Mouse (Mus musculus): ENCODE measurements around the gene Rusc2. TPM values are rescaled to one million over a fixed set of nuclear protein-coding genes. Genes with fewer than 3 reads are reported as not detected.
A peak's percentile ranks its signal among the peaks of the same experiment; 100 is the strongest.

Rusc2 gene
- polyA plus RNA-seq, 1 experiment from 2014 or later: 4.5 TPM

DNA sequence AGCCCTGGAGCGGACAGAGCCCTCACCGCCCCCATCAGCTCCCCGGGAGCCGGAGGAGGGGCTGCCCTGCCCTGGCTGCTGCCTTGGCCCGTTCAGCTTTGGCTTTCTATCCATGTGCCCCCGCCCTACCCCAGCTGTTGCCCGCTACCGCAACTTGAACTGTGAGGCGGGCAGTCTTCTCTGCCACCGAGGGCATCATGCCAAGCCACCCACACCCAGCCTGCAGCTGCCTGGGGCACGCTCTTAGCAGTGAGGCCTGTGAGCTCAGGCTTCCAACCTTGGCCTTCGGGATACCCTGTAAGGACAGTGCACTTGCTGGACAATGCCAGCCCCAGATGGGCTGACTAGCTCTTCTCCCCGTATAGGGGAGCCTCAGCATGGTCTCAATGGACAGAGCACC lies 65.5 kb downstream of the Rusc2 start:
- WGBS: 91% methylated on average over 13 of the region's 13 CpGs
- peaks cover under 1% of the 10 kb centered on the region; the same call in 1 of the 2 replicates for H3K27me3 ChIP-seq (ENCODE audit: control insufficient read depth, insufficient read depth, low read length)
- no peak overlapping the region for H3K9ac ChIP-seq (ENCODE audit: low read length)
- no peak overlapping the region for H3K4me3 ChIP-seq (ENCODE audit: low read depth, low read length)
- ATAC-seq (ENCODE audit: insufficient number of reproducible peaks, low FRiP score, low TSS enrichment, low read depth) (no peak), DNase-seq (ENCODE audit: low spot score) (no peak)
- no peak overlapping the region for H3K27ac ChIP-seq (replicated peaks; ENCODE audit: low read depth, low read length)
- H3K4me2 ChIP-seq (ENCODE audit: low read depth, severe bottlenecking): no peak overlapping the region
- peaks cover 9% of the 10 kb centered on the region for H3K4me1 ChIP-seq (ENCODE audit: control insufficient read depth, insufficient read depth, low read length)
- H3K9me3 ChIP-seq (ENCODE audit: control insufficient read depth, low read length): no peaks in the 10 kb centered on the region
- peaks cover 8% of the 10 kb centered on the region for H3K36me3 ChIP-seq (ENCODE audit: control insufficient read depth, insufficient read depth, low read length)

DNA sequence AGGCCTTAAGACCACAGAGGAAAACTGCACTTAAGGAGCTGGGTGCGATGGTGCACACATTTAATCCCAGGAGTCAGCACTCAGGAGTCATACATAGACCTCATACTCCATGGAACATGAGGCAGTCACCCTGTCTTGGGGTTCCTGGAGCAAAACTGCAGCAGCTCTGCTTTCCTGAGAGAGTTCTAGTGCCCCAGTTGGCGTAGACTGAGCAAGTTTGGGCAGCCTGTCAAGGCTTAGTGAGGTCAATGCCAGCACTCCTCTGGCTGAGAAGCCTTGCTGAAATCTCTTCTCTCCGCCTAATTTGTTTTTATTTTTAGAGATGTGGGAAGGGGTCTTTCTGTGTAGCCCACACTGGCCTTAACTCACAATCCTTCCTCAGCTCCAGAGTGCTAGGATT lies 66.8 kb downstream of the Rusc2 start:
- no peaks in the 10 kb centered on the region for H3K9me3 ChIP-seq (ENCODE audit: control insufficient read depth, low read length)
- DNase-seq (ENCODE audit: low spot score) (no peak), ATAC-seq (ENCODE audit: insufficient number of reproducible peaks, low FRiP score, low TSS enrichment, low read depth) (no peak)
- no peak overlapping the region for H3K4me3 ChIP-seq (ENCODE audit: low read depth, low read length)
- H3K27me3 ChIP-seq (ENCODE audit: control insufficient read depth, insufficient read depth, low read length): peaks cover 13% of the 10 kb centered on the region
- H3K36me3 ChIP-seq (ENCODE audit: control insufficient read depth, insufficient read depth, low read length): peaks cover 8% of the 10 kb centered on the region
- 83% methylated on average over 3 of the region's 3 CpGs for WGBS
- H3K4me1 ChIP-seq (ENCODE audit: control insufficient read depth, insufficient read depth, low read length): peaks cover 9% of the 10 kb centered on the region
- no peak overlapping the region for H3K4me2 ChIP-seq (ENCODE audit: low read depth, severe bottlenecking)
- no peak overlapping the region for H3K9ac ChIP-seq (ENCODE audit: low read length)
- no peak overlapping the region for H3K27ac ChIP-seq (replicated peaks; ENCODE audit: low read depth, low read length)

DNA sequence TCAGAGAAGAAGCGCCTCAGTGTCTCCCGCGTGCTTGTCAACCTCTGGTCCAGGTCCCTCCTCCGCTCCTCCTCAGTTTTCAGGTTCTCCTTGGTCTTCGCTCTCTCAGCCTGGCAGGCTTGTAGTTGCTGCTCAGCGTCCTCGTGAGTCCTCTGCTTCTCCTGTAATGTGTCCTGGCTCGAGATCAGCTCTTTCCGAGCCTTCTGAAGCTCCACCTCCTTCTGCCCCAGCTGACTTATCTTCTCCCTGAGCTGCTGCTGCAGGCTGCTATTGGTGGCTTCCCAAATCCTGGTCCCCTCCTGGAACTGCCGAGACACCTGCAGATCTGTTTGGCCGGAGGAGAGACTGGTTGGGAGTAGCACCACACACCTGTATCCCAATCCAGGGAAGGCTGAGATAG lies 70.5 kb downstream of the Rusc2 start:
- H3K36me3 ChIP-seq (ENCODE audit: control insufficient read depth, insufficient read depth, low read length): no peaks in the 10 kb centered on the region
- no peaks in the 10 kb centered on the region for H3K9me3 ChIP-seq (ENCODE audit: control insufficient read depth, low read length)
- no peak overlapping the region for H3K27ac ChIP-seq (replicated peaks; ENCODE audit: low read depth, low read length)
- H3K4me1 ChIP-seq (ENCODE audit: control insufficient read depth, insufficient read depth, low read length): no peaks in the 10 kb centered on the region
- H3K9ac ChIP-seq (ENCODE audit: low read length): no peak overlapping the region
- no peak overlapping the region for H3K4me2 ChIP-seq (ENCODE audit: low read depth, severe bottlenecking)
- ATAC-seq (ENCODE audit: insufficient number of reproducible peaks, low FRiP score, low TSS enrichment, low read depth) (no peak), DNase-seq (ENCODE audit: low spot score) (no peak)
- no peak overlapping the region for H3K4me3 ChIP-seq (ENCODE audit: low read depth, low read length)
- H3K27me3 ChIP-seq (ENCODE audit: control insufficient read depth, insufficient read depth, low read length): peaks cover 28% of the 10 kb centered on the region
- 56% methylated on average over 11 of the region's 11 CpGs for WGBS

DNA sequence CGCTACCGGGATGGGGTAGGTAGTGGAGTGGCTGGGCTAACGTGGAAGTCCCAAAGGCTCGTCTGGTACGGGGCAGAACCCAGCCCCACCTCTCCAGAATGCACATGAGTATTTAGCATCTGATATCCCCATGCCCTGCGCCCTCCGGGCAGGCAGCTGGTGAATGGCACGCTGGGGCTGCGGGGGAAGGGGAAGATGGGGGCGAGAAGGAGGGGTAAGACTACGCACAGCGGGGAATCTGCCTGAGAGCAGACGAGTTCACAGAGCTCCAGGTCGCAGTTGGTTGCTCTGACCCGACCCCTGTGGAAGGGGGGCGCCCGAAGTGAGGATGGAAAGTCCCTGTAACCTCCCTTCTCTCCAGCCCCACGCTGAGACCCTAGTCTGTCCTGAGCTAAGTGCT lies 71.6 kb downstream of the Rusc2 start:
- peak overlapping the region; percentile 45; the same call in 1 of the 2 replicates for H3K9ac ChIP-seq (ENCODE audit: low read length)
- H3K4me3 ChIP-seq (ENCODE audit: low read depth, low read length): peak overlapping the region; percentile 14
- no peaks in the 10 kb centered on the region for H3K36me3 ChIP-seq (ENCODE audit: control insufficient read depth, insufficient read depth, low read length)
- WGBS: under 1% methylated on average over 18 of the region's 18 CpGs
- DNase-seq (ENCODE audit: low spot score) (peak; percentile 39), ATAC-seq (ENCODE audit: insufficient number of reproducible peaks, low FRiP score, low TSS enrichment, low read depth) (no peak)
- H3K4me2 ChIP-seq (ENCODE audit: low read depth, severe bottlenecking): peak overlapping the region; percentile 44
- peaks cover 30% of the 10 kb centered on the region for H3K27me3 ChIP-seq (ENCODE audit: control insufficient read depth, insufficient read depth, low read length)
- H3K27ac ChIP-seq (replicated peaks; ENCODE audit: low read depth, low read length): no peak overlapping the region
- no peaks in the 10 kb centered on the region for H3K4me1 ChIP-seq (ENCODE audit: control insufficient read depth, insufficient read depth, low read length)
- H3K9me3 ChIP-seq (ENCODE audit: control insufficient read depth, low read length): no peaks in the 10 kb centered on the region

DNA sequence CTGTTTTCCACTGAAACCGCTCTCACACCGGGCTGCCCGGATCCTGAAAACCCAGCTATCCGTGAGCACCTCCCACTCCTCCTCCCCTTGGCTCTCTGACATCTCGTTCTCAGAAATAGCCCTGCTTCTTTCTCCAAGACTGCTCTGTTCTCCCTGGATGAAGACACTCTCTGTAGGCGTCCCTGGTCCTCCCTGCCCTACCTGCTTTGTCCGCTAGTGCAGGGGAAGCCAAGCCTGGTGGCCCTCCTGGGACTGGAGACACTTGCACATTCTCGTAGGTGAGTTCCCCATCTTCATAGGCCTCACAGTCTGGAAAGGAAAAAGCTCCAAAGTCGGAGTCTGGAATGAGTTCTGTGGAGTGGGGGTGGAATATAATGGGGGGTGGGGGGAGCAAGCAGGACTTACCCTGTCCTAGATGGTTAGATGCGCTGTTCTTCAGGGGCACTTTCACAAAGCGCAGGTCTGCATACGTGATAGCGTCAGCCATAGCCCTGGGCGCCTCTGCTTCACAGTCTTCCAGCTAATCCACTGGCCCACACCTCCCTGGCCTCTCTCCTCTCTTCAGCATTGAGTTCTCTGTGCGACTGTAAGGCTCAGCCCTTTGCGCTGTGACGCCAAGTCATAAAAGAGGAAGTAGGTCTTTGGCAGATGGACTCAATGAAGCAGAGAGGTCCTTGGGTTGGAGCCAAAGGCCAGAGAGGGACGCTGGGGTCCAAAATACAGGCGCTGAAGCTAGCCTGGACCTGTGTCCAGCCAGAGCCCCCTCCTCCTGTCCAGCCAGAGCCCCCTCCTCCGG lies 72.5 kb downstream of the Rusc2 start, which contains the start of gene Cd72:
Gene Cd72 (minus strand): TSS at position 588 of the 796 bp plus-strand sequence.
- no peak for DNase-seq (ENCODE audit: low spot score)
- no peaks in the 10 kb centered on the region for H3K36me3 ChIP-seq (ENCODE audit: control insufficient read depth, insufficient read depth, low read length)
- no peak within 1 kb of the TSS for H3K27ac ChIP-seq (replicated peaks; ENCODE audit: low read depth, low read length)
- H3K4me1 ChIP-seq (ENCODE audit: control insufficient read depth, insufficient read depth, low read length): no peaks in the 10 kb centered on the region
- no peaks in the 10 kb centered on the region for H3K9me3 ChIP-seq (ENCODE audit: control insufficient read depth, low read length)
- peak within 1 kb of the TSS; percentile 45; the same call in 1 of the 2 replicates for H3K9ac ChIP-seq (ENCODE audit: low read length)
- peak within 1 kb of the TSS; percentile 14 for H3K4me3 ChIP-seq (ENCODE audit: low read depth, low read length)
- ATAC-seq (ENCODE audit: insufficient number of reproducible peaks, low FRiP score, low TSS enrichment, low read depth): no peak
- 27% methylated on average over 20 of the region's 20 CpGs for WGBS
- peak within 1 kb of the TSS; percentile 44 for H3K4me2 ChIP-seq (ENCODE audit: low read depth, severe bottlenecking)
- peaks cover 30% of the 10 kb centered on the region for H3K27me3 ChIP-seq (ENCODE audit: control insufficient read depth, insufficient read depth, low read length)

DNA sequence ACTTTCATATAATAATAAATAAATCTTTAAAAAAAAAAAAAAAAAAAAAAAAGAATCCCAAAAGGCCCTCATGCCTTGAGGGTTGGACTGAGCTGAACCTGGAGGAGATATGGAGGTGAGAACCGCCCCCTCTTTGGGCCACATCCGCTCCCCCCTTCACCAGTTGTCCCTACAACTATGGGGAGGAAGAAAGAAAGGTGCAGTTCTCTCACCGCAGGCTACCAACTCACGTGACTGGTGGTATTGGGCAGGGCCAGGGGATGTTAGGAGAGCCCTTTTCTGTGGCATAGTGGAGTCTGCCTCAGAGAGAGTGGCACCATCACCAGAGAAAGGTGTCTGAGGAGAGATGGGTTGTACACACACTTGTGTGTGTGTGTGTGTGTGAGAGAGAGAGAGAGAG lies 74.7 kb downstream of the Rusc2 start:
- DNase-seq (ENCODE audit: low spot score) (no peak), ATAC-seq (ENCODE audit: insufficient number of reproducible peaks, low FRiP score, low TSS enrichment, low read depth) (no peak)
- Histone ChIP-seq H3K27me3 (ENCODE audit: control insufficient read depth, insufficient read depth, low read length) (peaks cover 30% of the 10 kb centered on the region), H3K4me3 (ENCODE audit: low read depth, low read length) (no peak overlapping the region), H3K9me3 (ENCODE audit: control insufficient read depth, low read length) (no peaks in the 10 kb centered on the region), H3K4me1 (ENCODE audit: control insufficient read depth, insufficient read depth, low read length) (no peaks in the 10 kb centered on the region), H3K27ac (replicated peaks; ENCODE audit: low read depth, low read length) (no peak overlapping the region), H3K9ac (ENCODE audit: low read length) (no peak overlapping the region), H3K36me3 (ENCODE audit: control insufficient read depth, insufficient read depth, low read length) (no peaks in the 10 kb centered on the region), H3K4me2 (ENCODE audit: low read depth, severe bottlenecking) (no peak overlapping the region)
- WGBS: 19% methylated on average over 4 of the region's 4 CpGs

DNA sequence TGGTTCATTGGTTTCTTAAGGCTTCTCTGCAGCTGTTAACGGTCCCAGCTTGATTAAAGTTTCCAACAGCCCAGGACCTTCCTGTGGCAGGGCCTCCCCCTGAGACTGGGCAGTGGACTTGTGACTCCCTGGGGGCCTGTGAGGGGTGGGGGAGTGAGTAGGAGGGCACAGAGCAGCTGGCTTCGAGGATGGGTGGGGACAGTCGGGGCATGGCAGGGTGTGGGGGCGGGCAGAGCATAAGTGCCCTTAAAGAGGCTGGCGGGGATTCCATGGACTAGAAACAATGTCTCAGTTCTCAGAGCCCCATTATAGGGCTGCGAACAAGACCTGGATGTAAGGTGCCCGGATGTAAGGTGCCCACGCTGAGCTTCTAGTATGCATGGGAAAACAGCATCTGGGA lies 75.3 kb downstream of the Rusc2 start:
- ATAC-seq (ENCODE audit: insufficient number of reproducible peaks, low FRiP score, low TSS enrichment, low read depth) (no peak), DNase-seq (ENCODE audit: low spot score) (no peak)
- no peaks in the 10 kb centered on the region for H3K36me3 ChIP-seq (ENCODE audit: control insufficient read depth, insufficient read depth, low read length)
- WGBS: 21% methylated on average over 8 of the region's 8 CpGs
- no peak overlapping the region for H3K4me3 ChIP-seq (ENCODE audit: low read depth, low read length)
- H3K27ac ChIP-seq (replicated peaks; ENCODE audit: low read depth, low read length): no peak overlapping the region
- H3K9me3 ChIP-seq (ENCODE audit: control insufficient read depth, low read length): no peaks in the 10 kb centered on the region
- no peak overlapping the region for H3K4me2 ChIP-seq (ENCODE audit: low read depth, severe bottlenecking)
- H3K9ac ChIP-seq (ENCODE audit: low read length): no peak overlapping the region
- no peaks in the 10 kb centered on the region for H3K4me1 ChIP-seq (ENCODE audit: control insufficient read depth, insufficient read depth, low read length)
- H3K27me3 ChIP-seq (ENCODE audit: control insufficient read depth, insufficient read depth, low read length): peaks cover 30% of the 10 kb centered on the region

DNA sequence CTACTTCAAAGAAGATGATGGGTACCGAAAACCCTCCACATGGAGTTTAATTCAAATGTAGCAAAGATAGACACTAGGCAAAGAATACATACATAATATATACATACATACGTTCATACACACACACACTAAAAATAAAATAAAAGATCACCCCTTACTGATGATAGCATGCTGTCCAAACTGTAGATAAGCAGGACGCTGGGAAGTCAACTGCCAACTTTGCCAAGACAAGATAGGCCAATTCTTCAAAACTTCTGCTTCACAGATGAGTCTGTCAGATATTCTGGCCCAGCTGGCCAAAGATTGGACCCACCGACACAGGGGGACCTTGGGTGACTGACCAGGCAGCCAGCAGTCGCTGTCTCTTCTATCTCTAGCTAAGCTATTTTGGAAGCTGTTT lies 81.3 kb downstream of the Rusc2 start:
- ATAC-seq (ENCODE audit: insufficient number of reproducible peaks, low FRiP score, low TSS enrichment, low read depth): no peak
- DNase-seq (ENCODE audit: low spot score): no peak
- no peak overlapping the region for H3K4me3 ChIP-seq (ENCODE audit: low read depth, low read length)
- H3K9ac ChIP-seq (ENCODE audit: low read length): no peak overlapping the region
- no peak overlapping the region for H3K27ac ChIP-seq (replicated peaks; ENCODE audit: low read depth, low read length)
- H3K9me3 ChIP-seq (ENCODE audit: control insufficient read depth, low read length): no peaks in the 10 kb centered on the region
- no peaks in the 10 kb centered on the region for H3K4me1 ChIP-seq (ENCODE audit: control insufficient read depth, insufficient read depth, low read length)
- WGBS: 92% methylated on average over 5 of the region's 5 CpGs
- no peak overlapping the region for H3K4me2 ChIP-seq (ENCODE audit: low read depth, severe bottlenecking)
- H3K27me3 ChIP-seq (ENCODE audit: control insufficient read depth, insufficient read depth, low read length): no peaks in the 10 kb centered on the region
- no peaks in the 10 kb centered on the region for H3K36me3 ChIP-seq (ENCODE audit: control insufficient read depth, insufficient read depth, low read length)

All from limb, embryonic 11.5 days (tissue).